Mouse (Mus musculus) gastrocnemius, adult 2 months (tissue): ENCODE data around the gene Prss22. TPM values are rescaled to one million over a fixed set of nuclear protein-coding genes. Genes with fewer than 3 reads are reported as not detected.

Experiments
- DNase-seq: peaks from one replicate; pipeline ENCODE4 v3.0.0; 2022
- H3K27ac ChIP-seq: fragments of 200-600 bp; 2 replicates; pipeline ENCODE4 v1.8.1; 2022; ENCODE audit warnings: mild to moderate bottlenecking
- H3K4me3 ChIP-seq: fragments of 200-600 bp; 2 replicates; pipeline ENCODE4 v1.8.1; 2022; ENCODE audit warnings: mild to moderate bottlenecking, moderate library complexity
- CTCF ChIP-seq: fragments of 200-600 bp; IDR thresholded peaks from 2 replicates; pipeline ENCODE4 v1.8.1; 2022; ENCODE audit warnings: antibody characterized with exemption, mild to moderate bottlenecking, moderate library complexity
- intact Hi-C: fragments of 180-260 bp; cut with DNase I; formaldehyde crosslinking; loops from one replicate; pipeline ENCODE4 v1.15.1; 2025
- total RNA-seq, 2 experiments: library from RNA; stranded (reverse); gene quantifications; 2 replicates each; pipeline ENCODE4 v1.2.3; 2021

Prss22 gene
- total RNA-seq, 2 experiments from 2014 or later, result not detected

DNA sequence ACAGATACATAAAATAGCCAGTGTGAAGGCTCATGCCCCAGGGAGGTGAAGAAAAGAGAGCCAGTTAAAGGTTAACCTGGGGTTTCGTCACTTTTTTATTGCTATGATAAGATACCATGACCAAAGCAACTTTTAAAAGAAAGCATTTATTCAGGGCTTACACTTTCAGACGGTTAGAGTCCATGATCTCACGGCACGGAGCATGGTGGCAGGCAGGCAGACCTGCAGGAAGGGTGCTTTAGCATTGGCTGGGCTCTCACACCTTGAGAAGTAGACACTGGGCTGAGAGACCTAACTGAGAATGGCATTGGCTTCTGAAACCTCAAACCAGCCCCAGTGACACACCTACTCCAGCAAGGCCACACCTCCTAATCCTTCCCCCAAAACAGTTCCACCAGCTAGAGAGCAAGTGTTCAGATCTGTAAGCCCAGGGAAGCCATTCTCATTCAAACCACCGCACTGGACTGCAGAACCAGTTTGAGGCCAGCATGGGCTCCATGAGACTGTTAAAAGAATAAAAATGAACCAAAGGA lies 16.6 kb upstream of the Prss22 start:
- no peak for TF ChIP-seq CTCF
- Histone ChIP-seq H3K4me3 (no peak overlapping the region), H3K27ac (no peak overlapping the region)
- intact Hi-C loops, result no loop called here
- DNase-seq, result no peak

DNA sequence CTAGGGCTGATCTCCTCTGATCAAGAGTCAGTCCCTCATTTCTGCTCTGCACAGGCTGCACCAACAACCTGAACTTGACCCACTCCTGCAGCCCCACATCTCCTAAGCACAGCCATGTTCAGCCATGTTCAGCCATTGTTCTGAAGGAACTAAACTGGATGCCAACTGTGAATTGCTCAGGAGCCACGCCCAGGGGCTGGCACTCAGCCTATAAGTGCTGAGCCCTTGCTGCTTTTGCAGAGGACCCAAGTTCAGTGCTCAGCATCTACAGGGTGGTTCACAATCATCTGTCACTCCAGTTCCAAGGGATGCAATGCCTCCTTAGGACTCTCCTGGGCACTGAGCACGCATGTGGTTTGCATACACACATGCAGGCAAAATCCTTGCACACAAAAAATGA lies 15.0 kb upstream of the Prss22 start:
- no peak for DNase-seq
- no peak for TF ChIP-seq CTCF
- no peak overlapping the region for H3K4me3 ChIP-seq
- intact Hi-C loops, result no loop called here
- H3K27ac ChIP-seq, result no peak overlapping the region

DNA sequence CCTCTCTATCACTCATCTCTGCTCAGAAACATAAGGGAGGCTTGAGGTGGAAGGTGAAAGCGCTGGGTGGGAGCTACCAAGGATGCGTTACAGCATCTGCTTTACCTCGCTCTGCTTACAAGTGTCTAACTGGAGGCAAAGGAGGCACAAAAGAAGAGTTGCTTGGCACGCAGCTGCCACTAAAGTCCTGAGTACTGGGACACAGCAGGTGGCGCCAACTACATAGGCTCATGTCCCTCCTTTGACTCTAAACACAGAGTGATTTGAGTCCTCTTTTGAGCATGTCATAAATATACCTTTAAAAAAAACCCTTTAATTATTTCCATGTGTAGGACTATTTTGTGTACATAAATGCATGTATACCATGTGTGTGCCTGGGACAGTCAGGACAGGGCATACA lies 11.7 kb upstream of the Prss22 start:
- intact Hi-C loops, result no loop called here

DNA sequence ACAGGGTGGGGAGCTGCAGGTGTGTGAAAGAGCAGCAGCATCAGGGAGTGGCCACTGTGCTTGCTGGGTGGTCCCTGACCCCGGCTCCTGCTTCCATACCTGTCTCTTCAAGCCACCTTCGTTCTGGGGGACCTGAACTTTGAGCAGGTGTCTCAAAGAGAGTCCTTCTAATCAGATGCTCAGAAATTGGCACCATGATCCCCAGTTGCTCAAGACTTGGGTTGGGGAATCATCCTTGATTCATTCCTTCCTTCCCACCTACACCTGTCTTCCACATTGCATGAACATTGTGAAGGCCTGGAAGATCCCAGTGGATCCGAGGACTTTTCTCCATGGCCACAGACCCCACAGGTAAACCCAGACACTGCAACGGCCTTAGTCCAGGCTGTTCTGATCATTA lies 10.2 kb upstream of the Prss22 start:
- TF ChIP-seq CTCF, result no peak
- no peak for DNase-seq
- intact Hi-C loops, result no loop called here
- no peak overlapping the region for H3K27ac ChIP-seq
- H3K4me3 ChIP-seq, result no peak overlapping the region

More for the DNA sequence above, 11.7 kb upstream of the Prss22 start:
- H3K27ac ChIP-seq, result no peak overlapping the region
- TF ChIP-seq CTCF, result peak; percentile 19; the same call in 1 of the 2 replicates
- H3K4me3 ChIP-seq, result no peak overlapping the region
- no peak for DNase-seq

DNA sequence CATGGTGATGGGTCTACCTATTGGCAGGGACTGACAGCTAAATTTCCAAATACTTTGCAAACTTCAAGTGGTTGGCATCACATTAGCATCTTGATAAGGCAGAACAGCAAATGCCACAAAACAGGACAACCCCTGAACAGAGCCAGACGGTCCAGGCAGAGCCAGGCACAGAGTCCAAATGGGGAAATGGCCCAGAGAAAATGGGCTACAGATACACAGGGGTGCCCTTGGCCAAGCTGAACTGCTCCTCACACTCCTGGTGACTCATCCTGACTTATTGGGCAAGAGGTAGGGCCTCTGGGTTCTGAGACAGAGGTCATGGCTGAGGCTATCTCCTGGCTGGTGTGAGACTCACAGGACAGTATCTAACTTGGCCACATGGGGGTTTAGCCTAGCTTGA lies 9.5 kb upstream of the Prss22 start:
- Histone ChIP-seq H3K4me3 (no peak overlapping the region), H3K27ac (no peak overlapping the region)
- DNase-seq, result no peak
- TF ChIP-seq CTCF, result no peak
- intact Hi-C loops, result no loop called here

DNA sequence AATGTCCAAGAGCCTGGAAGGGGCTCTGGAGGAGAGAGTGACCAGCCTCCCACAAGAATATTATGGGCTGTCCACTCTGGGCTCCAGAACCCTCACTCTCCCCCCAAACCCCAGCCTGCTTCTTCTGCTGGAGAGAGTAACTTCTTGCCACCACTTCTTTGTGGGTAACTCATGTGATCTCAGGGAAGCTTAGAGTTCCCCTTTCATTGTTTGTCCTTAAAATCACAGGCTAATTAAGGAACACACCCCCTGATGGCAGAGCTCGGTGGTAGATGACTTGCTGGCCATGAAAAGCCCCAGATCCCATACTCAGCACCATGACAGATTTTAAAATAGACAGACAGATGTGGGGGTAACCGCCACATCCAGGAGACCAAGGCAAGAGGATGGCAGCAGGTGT lies 9.0 kb upstream of the Prss22 start:
- no peak for TF ChIP-seq CTCF
- intact Hi-C loops, result no loop called here

DNA sequence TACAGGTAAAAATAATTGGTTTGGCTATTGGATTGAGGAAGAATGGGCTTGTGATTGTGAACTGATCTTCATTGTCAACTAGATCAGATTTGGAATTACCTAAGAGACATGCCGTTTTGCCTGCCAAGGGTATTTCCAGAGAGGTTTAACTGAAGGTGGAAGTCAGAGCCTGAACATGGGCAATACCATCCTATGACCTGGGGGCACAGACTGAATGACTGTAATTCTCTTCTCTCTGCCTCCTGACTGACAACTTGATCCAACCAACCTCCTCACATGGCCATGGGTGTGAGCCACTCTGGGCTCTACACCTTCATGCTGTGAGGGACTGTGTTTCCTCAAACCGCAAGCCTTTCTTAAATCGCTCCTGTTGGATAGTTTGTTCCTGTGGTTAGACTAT lies 7.1 kb upstream of the Prss22 start:
- intact Hi-C loops, result no loop called here
- Histone ChIP-seq H3K27ac (no peak overlapping the region), H3K4me3 (no peak overlapping the region)
- DNase-seq, result no peak
- TF ChIP-seq CTCF, result no peak

More for the DNA sequence above, 9.0 kb upstream of the Prss22 start:
- no peak overlapping the region for H3K27ac ChIP-seq
- no peak for DNase-seq
- H3K4me3 ChIP-seq, result no peak overlapping the region

DNA sequence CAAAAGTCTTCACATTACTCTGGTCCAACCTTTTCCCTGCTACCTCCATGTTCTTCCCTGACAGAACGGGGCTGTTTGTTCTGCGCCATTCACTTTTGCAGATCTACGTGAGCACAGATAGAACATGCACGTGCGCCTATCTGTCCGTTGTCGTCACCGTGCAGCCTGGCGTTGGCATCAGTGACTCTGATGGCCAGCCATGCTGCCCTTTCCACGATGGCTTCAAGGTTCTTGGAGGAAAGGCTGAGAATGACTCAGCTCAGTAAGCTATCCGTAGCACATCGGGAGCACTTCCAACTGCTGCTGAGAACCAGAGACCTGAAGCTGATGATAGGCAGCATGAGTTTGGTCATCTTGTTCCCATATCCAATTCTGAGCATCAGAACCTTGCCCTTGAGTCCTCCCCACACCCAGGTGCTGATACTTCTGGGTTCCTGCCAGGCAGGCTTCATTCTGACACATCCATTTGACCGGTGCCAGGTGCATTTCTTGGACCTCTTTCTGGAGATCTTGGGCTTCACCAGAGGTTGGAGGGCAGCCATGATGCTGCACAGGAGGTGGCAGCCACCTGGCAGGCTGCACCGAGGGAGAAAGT lies 6.3 kb upstream of the Prss22 start:
- intact Hi-C loops, result no loop called here
- no peak overlapping the region for H3K27ac ChIP-seq
- DNase-seq, result no peak
- TF ChIP-seq CTCF, result no peak
- no peak overlapping the region for H3K4me3 ChIP-seq

DNA sequence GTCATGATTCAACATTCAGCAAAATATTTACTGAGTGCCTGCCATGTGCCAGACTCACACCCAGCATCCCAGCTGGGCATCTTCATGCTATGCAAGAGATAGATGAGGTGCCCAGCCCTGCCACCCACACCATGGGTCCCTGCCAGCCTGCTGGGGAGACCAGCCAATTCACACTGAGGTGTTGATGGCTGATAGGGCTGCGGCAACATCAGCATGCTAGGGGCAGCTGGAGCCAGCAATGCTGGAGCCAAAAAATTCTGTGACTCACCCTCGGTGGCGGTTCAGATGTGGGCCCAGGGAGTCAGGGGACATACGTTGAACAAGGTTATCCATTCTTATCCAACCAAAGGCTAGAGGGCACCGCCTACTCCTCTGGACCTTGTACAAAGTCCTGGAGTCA lies 2.5 kb upstream of the Prss22 start:
- TF ChIP-seq CTCF, result no peak
- Histone ChIP-seq H3K4me3 (no peak overlapping the region), H3K27ac (no peak overlapping the region)
- peak; percentile 56 for DNase-seq
- intact Hi-C loops, result no loop called here

DNA sequence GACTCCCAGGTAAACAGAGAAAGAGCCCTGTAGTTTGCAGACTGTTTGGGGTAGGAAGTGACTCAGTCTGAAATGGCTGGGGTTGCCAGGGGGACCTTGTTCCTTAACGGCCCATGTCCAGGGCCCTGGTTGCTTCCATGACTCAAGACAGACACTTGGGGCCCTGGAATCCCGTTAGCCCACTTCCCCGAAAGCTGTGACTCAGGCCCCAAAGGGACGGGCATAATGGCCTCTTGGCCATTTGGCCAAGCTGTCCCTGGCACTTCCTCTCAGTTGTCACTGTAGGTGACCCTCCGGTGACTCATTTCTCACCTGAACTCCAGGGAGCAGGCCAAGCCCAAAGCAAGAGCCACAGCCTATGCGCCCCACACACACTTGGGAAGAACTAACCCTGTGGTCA lies 483 bp upstream of the Prss22 start:
- no peak for TF ChIP-seq CTCF
- H3K27ac ChIP-seq, result no peak overlapping the region
- intact Hi-C loops, result no loop called here
- no peak overlapping the region for H3K4me3 ChIP-seq
- peak; percentile 14 for DNase-seq

DNA sequence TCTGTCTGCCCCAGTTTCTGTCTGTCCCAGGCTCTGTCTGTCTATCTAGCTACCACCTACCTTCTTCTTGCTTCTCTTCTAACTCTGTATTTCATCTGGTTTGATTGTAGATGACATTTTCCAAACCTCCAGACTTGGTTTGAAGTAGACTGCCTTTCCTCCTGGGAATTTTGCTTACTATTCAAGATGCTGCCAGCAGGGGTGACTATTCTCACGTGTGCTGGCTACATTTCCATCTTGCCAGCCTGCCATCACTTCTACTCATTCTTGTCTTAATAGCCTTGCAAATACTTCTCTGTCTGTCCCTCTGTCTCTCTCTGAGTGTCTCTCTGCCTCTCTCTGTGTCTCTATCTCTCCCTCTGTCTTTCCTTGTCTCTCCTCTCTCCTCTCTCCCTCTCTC lies 2.5 kb downstream of the Prss22 start:
- intact Hi-C loops, result no loop called here

DNA sequence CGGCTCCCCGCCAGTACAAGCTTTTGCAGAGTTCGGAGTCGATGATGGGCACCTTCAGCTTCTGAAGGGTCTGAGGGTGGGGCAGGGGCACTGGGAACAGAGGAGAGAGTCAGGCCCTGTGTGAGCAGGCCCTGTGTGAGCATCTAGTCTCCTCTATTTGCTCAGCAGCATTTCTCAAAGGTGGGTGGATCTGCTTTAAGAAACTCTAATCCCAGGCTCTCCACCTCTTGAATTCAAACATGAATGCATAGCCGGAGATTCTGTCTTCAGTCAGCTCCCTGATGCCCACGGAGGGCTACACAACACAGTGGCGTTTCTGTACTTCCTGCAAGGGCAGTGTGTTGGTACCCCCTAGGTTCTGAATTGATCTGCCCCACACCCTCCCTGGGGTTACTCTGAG lies 3.2 kb downstream of the Prss22 start:
- intact Hi-C loops, result no loop called here
- DNase-seq, result no peak
- TF ChIP-seq CTCF, result no peak
- no peak overlapping the region for H3K4me3 ChIP-seq
- H3K27ac ChIP-seq, result no peak overlapping the region

More for the DNA sequence above, 2.5 kb downstream of the Prss22 start:
- Histone ChIP-seq H3K4me3 (no peak overlapping the region), H3K27ac (no peak overlapping the region)
- no peak for DNase-seq
- no peak for TF ChIP-seq CTCF

DNA sequence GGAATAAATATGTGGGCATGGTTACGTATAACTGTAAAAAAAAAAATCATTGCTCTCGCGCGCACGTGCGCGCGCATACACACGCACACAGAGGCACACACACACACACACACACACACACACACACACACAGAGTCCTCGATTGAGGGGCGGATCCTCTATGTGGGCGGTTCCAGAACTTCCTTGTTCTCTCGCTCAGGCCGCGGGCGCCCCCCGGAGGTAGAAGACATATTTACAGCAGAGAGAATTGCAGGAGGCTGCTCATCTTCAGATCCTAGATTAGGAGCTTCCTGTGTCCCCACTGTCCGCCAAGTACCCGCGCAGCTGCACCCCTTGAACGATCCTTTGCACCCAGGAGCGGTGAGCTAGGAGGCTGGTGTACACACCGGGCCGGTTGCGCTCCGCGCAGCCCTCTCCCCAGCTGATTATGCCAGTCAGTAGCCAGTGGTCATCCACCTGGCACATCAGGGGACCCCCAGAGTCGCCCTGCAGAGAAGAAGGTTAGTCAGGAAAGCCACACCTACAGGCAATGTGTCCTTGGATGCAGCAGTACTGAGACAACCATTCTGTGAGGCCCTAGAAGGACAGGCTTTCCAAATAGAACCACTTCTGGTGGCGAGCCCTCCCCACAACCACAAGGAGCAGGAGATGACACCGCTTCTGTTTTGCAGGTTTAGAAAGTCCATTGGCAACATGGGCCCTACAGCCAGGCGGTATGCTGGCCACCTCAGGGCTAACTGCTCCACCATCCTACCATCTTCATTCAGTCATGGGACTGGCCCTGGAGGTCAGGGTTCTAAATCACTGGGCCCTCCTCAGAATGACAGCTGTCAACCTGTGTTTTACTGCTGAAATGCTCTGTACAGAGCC lies 4.1 kb downstream of the Prss22 start:
- peak; percentile 90 for DNase-seq
- Histone ChIP-seq H3K4me3 (peak overlapping the region; percentile 32; the same call in 1 of the 2 replicates), H3K27ac (no peak overlapping the region)
- peak; percentile 66 for TF ChIP-seq CTCF
- intact Hi-C loops, result no loop called here
